Mouse (Mus musculus): ENCODE measurements around the gene Fosl1. TPM values are rescaled to one million over a fixed set of nuclear protein-coding genes. Genes with fewer than 3 reads are reported as not detected.

Fosl1 gene
- polyA plus RNA-seq, 1 experiment from 2014 or later, result not detected

DNA sequence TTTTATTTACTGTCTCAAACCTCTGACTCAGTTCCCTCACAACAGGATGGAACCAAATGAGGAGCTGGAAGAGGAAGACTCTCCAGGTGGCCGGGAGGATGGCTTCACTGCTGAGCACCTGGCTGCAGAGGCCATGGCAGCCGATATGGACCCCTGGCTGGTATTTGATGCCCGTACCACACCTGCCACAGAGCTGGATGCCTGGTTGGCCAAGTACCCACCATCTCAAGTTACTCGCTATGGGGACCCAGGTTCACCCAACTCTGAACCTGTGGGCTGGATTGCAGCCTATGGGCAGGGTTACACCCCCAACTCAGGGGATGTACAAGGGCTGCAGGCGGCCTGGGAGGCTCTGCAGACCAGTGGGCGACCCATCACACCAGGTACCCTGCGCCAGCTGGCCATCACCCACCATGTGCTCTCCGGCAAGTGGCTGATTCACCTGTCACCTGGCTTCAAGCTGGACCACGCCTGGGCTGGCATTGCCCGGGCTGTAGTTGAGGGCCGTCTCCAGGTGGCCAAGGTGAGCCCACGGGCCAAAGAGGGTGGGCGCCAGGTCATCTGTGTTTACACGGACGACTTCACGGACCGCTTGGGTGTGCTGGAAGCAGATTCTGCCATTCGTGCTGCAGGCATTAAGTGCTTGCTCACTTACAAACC, 21.3 kb upstream of the Fosl1 start:
- no peaks in the 10 kb centered on the region for H3K9me3 ChIP-seq
- H3K36me3 ChIP-seq, result peaks cover 14% of the 10 kb centered on the region
- H3K9ac ChIP-seq, result peak overlapping the region; percentile 86
- 90% methylated on average over 18 of the region's 18 CpGs for WGBS
- peaks cover 51% of the 10 kb centered on the region for H3K4me1 ChIP-seq (replicated peaks)
- no peaks in the 10 kb centered on the region for H3K27me3 ChIP-seq
- no peak for ATAC-seq (ENCODE audit: low FRiP score, low read depth)
- H3K4me3 ChIP-seq, result peak overlapping the region; percentile 96
- peak overlapping the region; percentile 94 for H3K27ac ChIP-seq (replicated peaks)
- peak overlapping the region; percentile 77 for H3K4me2 ChIP-seq

DNA sequence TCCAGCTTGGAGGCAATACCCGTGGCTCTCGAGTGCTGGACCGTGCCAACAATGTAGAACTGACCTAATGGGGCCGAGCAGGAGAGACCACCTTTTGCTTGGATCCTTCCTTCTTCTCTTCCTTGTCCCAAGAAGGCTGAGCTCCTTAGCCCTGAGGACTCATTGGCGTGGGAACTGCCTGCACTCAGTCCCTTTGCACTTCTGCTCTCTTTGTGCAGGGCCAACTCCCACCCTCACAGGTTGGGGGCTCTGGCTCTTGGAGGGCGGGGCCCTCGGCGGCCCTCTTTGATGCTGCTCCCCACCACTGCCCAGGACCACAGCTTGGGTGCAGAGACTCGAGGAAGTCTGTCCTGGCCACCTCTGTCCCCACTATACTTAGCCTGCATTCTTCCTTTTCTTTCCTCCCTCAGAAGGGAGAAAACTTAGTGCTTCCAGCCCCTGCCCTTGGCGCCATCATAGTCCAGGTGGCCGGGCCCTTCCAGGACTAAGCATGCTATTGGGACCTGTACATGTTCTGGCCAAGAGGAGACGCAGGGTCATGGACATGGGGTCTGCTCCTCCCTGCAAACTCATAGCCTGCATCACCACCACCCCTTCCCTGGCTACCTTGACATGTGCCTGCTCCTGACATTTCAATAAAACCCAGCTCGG, 20.6 kb upstream of the Fosl1 start:
- ATAC-seq (ENCODE audit: low FRiP score, low read depth), result no peak
- Histone ChIP-seq H3K4me3 (0 out of 2 replicates have a peak overlapping the region, but pooled peaks have one; percentile 96), H3K27ac (replicated peaks) (no peak overlapping the region), H3K4me1 (replicated peaks) (peaks cover 51% of the 10 kb centered on the region), H3K36me3 (peaks cover 12% of the 10 kb centered on the region), H3K9ac (no peak overlapping the region), H3K9me3 (no peaks in the 10 kb centered on the region), H3K4me2 (peak overlapping the region; percentile 77), H3K27me3 (no peaks in the 10 kb centered on the region)
- WGBS, result 94% methylated on average over 13 of the region's 13 CpGs

DNA sequence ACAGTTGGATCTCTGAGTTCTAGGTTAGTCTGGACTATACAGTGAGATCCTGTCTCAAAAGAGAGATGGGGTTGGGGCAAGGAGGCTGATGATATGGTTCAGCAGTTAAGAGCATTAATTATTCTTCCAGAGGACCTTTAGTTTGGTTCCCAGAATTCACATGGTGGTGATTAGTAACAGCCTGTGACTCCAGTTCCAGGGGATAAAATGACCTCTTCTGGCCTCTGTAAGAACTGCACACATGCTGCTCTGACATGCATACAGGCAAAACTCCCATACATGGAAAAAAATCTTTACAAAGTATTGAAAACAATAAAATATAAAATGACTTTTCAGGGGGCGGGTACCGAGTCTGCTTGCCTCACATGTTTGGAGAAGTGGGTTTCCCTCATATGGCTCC, 19.3 kb upstream of the Fosl1 start:
- WGBS, result 89% methylated on average over 2 of the region's 2 CpGs
- Histone ChIP-seq H3K9ac (no peak overlapping the region), H3K27me3 (no peaks in the 10 kb centered on the region), H3K4me3 (no peak overlapping the region), H3K4me2 (no peak overlapping the region), H3K9me3 (no peaks in the 10 kb centered on the region), H3K4me1 (replicated peaks) (peaks cover 44% of the 10 kb centered on the region), H3K36me3 (peaks cover 12% of the 10 kb centered on the region), H3K27ac (replicated peaks) (no peak overlapping the region)
- ATAC-seq (ENCODE audit: low FRiP score, low read depth), result no peak

DNA sequence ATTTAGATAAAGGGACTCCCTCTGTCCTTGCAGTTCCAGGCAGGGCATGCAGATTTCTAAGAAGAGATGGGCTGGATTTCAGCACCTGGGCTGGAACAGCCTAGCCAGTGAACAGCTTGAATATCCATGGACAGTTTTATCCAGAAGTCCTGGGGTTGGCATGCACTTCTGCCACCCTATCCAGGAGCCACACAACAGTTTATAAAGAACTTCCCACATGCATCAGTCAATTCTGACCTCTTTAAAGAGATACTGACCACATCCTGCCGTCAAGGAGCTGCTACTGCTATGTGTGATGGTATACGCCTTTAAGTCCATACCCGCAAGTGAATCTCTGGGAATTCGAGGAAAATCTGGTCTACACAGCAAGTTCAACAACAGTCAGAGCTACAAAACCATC, 18.1 kb upstream of the Fosl1 start:
- Histone ChIP-seq H3K4me2 (no peak overlapping the region), H3K4me3 (no peak overlapping the region), H3K4me1 (replicated peaks) (peaks cover 43% of the 10 kb centered on the region), H3K27ac (replicated peaks) (no peak overlapping the region), H3K27me3 (no peaks in the 10 kb centered on the region), H3K9ac (no peak overlapping the region), H3K36me3 (peaks cover 12% of the 10 kb centered on the region), H3K9me3 (no peaks in the 10 kb centered on the region)
- no peak for ATAC-seq (ENCODE audit: low FRiP score, low read depth)
- 85% methylated on average over 4 of the region's 4 CpGs for WGBS

DNA sequence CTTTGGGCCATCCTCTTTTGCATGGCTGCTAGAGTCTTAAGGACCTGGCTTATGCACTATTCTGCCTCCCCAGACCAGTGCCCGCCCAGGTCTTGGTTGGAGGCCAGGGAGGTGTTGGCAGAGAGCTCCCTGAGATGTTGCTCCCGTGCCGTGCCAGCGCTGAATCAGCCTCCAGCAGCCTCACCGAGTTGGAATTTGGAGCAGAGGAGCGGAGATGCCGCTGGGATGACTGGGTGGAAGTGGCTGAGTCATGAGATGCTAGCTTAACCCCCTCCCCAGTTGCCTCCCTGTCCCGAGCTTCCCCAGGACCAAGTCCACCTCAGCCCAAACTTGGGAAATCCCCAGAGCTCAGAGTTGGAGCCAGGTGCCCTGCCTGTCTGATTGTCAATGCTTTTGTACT, 17.5 kb upstream of the Fosl1 start:
- Histone ChIP-seq H3K4me1 (replicated peaks) (peaks cover 43% of the 10 kb centered on the region), H3K4me2 (no peak overlapping the region), H3K4me3 (no peak overlapping the region), H3K9me3 (no peaks in the 10 kb centered on the region), H3K36me3 (peaks cover 12% of the 10 kb centered on the region), H3K27ac (replicated peaks) (0 out of 2 replicates have a peak overlapping the region, but pooled peaks have one; percentile 6), H3K9ac (no peak overlapping the region), H3K27me3 (no peaks in the 10 kb centered on the region)
- no peak for ATAC-seq (ENCODE audit: low FRiP score, low read depth)
- WGBS, result 68% methylated on average over 8 of the region's 8 CpGs

DNA sequence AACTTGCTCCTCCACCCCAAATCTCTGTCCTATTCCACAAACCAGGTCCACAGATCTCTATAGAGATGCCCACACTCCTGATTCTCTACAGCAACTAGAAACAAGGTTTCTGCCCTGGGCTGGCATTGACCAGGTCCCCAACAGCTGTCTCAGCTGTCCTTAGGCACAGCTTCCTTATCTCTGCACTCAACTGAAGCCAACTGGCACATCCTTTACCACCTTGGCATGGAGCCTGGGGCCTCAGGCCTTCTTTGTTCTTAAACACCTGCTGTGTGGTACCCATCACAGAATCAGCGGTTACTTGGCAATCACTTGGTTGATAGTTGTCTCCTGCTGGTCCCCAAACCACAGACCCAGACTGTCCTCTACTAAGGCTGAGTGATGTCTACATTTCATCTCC, 16.9 kb upstream of the Fosl1 start:
- Histone ChIP-seq H3K27ac (replicated peaks) (no peak overlapping the region), H3K27me3 (no peaks in the 10 kb centered on the region), H3K4me3 (no peak overlapping the region), H3K9me3 (no peaks in the 10 kb centered on the region), H3K4me1 (replicated peaks) (peaks cover 43% of the 10 kb centered on the region), H3K9ac (no peak overlapping the region), H3K4me2 (no peak overlapping the region), H3K36me3 (peaks cover 12% of the 10 kb centered on the region)
- 43% methylated on average over 1 of the region's 1 CpGs for WGBS
- no peak for ATAC-seq (ENCODE audit: low FRiP score, low read depth)

DNA sequence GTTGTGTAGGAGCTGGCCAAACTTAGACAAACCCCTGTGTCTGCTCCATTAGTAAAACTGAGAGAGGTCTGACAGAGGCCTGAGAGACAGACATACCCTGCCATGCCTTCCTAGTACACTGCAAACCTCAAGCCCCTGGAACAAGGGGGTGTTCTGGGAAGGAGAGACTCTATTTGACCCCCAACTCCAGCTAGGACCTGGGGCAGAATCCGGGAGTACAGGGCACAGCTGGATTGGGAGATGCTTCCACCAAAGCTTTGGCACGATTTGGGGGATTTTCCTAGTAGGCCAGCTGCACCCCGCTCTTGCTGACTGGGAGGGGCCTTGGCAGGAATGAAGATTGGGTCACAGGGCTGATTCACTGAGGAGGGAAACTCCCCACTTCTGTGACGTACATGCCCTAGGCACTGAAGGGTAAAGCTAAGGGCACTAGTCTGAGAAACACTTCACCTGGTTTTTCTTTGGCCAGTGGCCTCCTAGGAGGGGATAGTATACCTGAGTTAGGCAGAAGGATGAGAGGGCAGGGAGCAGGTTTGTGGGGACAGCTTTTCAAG, 15.4 kb upstream of the Fosl1 start:
- Histone ChIP-seq H3K36me3 (peaks cover 3% of the 10 kb centered on the region), H3K27ac (replicated peaks) (no peak overlapping the region), H3K4me1 (replicated peaks) (peaks cover 29% of the 10 kb centered on the region), H3K9ac (no peak overlapping the region), H3K9me3 (no peaks in the 10 kb centered on the region), H3K4me3 (no peak overlapping the region), H3K4me2 (no peak overlapping the region), H3K27me3 (0 out of 2 replicates have a peak, but pooled peaks cover 2% of the 10 kb centered on the region)
- WGBS, result 81% methylated on average over 4 of the region's 4 CpGs
- ATAC-seq (ENCODE audit: low FRiP score, low read depth), result no peak

DNA sequence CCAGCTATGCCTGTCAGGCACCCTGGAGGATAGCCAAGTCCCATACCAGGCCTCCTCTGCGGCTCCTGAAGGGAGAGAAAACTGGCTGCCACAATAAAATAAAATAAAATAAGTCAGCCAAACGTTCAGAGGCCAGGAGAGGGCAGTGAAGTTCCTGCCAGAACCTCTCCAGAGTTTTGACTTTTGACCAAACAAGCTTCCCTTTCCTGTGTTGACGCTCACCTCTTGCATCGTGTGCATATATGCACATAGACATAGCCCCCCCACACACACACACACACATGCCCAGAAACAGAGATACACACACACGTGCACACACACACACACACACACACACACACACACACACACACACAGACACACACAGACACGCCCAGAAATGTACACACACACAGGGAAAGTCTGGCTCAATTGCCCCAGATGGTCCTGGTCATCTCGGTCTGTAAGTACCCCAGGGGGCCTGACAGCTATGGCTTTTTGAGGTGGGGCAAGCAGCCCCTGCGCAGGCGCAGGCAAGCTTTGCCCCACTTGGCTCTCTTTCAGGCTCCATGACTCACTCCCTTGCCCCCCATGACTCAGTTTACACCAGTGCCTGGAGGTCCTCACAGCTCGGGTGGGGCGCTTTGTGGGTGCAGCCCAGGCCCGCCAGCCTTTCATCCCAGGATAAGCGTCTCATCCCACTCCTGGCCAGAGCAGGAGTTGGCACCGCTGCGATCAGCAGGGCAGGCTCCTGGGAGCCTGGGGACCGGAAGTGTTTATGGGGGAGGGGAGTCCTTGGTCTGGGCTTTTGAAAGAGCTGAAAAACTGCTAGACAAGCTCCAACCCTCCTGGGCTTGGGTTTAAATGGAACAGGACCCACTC, 14.1 kb upstream of the Fosl1 start:
- H3K4me3 ChIP-seq, result 0 out of 2 replicates have a peak overlapping the region, but pooled peaks have one; percentile 6
- H3K9me3 ChIP-seq, result no peaks in the 10 kb centered on the region
- WGBS, result 13% methylated on average over 16 of the region's 16 CpGs
- H3K27me3 ChIP-seq, result 0 out of 2 replicates have a peak, but pooled peaks cover 5% of the 10 kb centered on the region
- H3K4me1 ChIP-seq (replicated peaks), result peaks cover 22% of the 10 kb centered on the region
- H3K4me2 ChIP-seq, result peak overlapping the region; percentile 54
- peak overlapping the region; percentile 62; the same call in 1 of the 2 replicates for H3K27ac ChIP-seq (replicated peaks)
- no peak overlapping the region for H3K9ac ChIP-seq
- ATAC-seq (ENCODE audit: low FRiP score, low read depth), result peak; percentile 58; the same call in 1 of the 2 replicates
- no peaks in the 10 kb centered on the region for H3K36me3 ChIP-seq

DNA sequence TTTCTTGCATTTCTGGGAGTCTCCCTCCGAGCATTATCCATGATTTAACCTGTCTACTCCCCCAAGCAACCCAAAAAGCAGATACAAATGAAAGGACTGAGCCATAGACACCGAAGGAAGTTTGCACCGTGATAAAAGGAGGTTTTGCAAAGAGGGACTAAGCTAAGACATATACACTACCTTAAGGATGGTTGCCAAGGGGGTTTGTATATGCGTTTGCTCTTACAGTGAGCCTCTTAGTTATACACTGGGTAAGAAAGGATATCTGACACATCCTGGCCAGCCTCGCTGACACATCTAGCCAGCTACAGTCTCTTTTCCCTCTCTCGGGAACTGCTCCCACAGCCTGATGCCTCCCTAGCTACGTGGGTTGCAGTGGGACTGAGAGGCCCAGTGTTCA, 13.4 kb upstream of the Fosl1 start:
- H3K9ac ChIP-seq, result no peak overlapping the region
- H3K27me3 ChIP-seq, result 0 out of 2 replicates have a peak, but pooled peaks cover 5% of the 10 kb centered on the region
- no peaks in the 10 kb centered on the region for H3K9me3 ChIP-seq
- no peak for ATAC-seq (ENCODE audit: low FRiP score, low read depth)
- H3K4me2 ChIP-seq, result peak overlapping the region; percentile 54
- H3K4me1 ChIP-seq (replicated peaks), result peaks cover 22% of the 10 kb centered on the region
- H3K36me3 ChIP-seq, result no peaks in the 10 kb centered on the region
- H3K27ac ChIP-seq (replicated peaks), result peak overlapping the region; percentile 62; the same call in 1 of the 2 replicates
- no peak overlapping the region for H3K4me3 ChIP-seq
- WGBS, result 71% methylated on average over 7 of the region's 7 CpGs

DNA sequence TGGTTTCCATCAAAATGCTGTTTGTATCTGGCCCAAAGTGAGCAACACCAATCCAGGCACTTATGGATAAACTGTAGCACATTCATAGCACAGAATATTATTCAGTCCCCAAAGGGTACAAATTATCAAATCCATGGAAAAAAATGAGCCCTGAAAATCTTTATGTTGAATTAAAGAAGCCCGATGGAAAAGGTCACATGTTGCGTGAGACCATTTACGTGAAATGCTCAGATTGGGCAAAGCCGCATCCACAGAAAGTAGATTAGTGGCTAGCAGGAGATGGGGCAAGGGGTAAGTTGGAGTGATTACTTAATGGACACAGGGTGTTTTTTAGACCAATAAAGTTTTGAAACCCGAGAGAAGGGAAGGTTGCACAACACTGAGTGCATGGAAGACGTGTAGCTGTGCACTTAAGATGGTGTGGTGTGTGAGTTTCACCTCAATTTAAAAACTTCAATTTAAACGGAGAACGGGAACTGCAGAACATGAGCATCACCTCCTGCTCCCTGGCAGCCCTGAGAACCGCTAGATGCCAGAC, 2.9 kb upstream of the Fosl1 start:
- Histone ChIP-seq H3K9ac (no peak overlapping the region), H3K27me3 (peaks cover 46% of the 10 kb centered on the region), H3K36me3 (no peaks in the 10 kb centered on the region), H3K27ac (replicated peaks) (no peak overlapping the region), H3K4me2 (no peak overlapping the region), H3K4me3 (no peak overlapping the region), H3K4me1 (replicated peaks) (peaks cover 20% of the 10 kb centered on the region), H3K9me3 (no peaks in the 10 kb centered on the region)
- 69% methylated on average over 9 of the region's 9 CpGs for WGBS
- no peak for ATAC-seq (ENCODE audit: low FRiP score, low read depth)

DNA sequence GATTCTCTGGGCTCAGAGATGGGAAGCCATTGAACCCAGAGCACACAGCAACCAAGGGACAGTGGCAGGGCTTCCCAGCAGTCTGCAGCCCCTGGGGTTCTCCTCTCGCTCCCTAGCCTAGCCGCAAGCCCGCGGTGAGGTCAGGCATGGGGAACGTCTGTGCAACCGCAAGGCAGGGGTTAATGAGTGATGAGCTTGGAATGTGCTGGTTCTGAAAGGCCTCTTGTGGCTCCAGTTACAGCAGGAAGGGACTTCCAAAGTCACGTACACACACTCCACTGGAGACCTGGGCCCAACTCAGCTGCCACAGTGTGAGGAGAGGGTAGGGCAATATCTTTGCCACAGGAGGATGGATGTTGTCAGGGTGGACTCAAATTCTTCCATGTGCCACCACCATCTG, 2.4 kb upstream of the Fosl1 start:
- Histone ChIP-seq H3K9me3 (no peaks in the 10 kb centered on the region), H3K36me3 (no peaks in the 10 kb centered on the region), H3K9ac (no peak overlapping the region), H3K4me1 (replicated peaks) (peaks cover 20% of the 10 kb centered on the region), H3K27me3 (peaks cover 51% of the 10 kb centered on the region), H3K27ac (replicated peaks) (no peak overlapping the region), H3K4me2 (no peak overlapping the region), H3K4me3 (no peak overlapping the region)
- no peak for ATAC-seq (ENCODE audit: low FRiP score, low read depth)
- 22% methylated on average over 7 of the region's 7 CpGs for WGBS

Data from hindbrain, embryonic 15.5 days (tissue).